8 mouse cellular contexts compared by ENCODE assay signal in genomic region chr5:22327170-22327569, GRCm38 (mm10). TPM values are rescaled to one million over a fixed set of nuclear protein-coding genes. Genes with fewer than 3 reads are reported as not detected.
A peak's percentile ranks its signal among the peaks of the same experiment; 100 is the strongest.
DNase-seq lines count a peak whose midpoint lies in the region; ATAC-seq and TF ChIP-seq lines count a peak whose summit lies in the region.

No protein-coding gene starts in this region.

- no peak overlapping the region for H3K4me3 ChIP-seq in midbrain, embryonic 10.5 days
- H3K4me3 ChIP-seq in midbrain, embryonic 16.5 days (ENCODE audit: low read depth, low read length): no peak overlapping the region
- no peak overlapping the region for H3K4me3 ChIP-seq in bone marrow macrophage, adult 2 months (ENCODE audit: insufficient read depth, low read length)
- H3K4me3 ChIP-seq in liver, embryonic 13.5 days (replicated peaks): no peak overlapping the region

- H3K9me3 ChIP-seq in midbrain, embryonic 10.5 days (replicated peaks): no peaks in the 10 kb centered on the region
- no peaks in the 10 kb centered on the region for H3K9me3 ChIP-seq in midbrain, embryonic 16.5 days (replicated peaks; ENCODE audit: control insufficient read depth, low read length, poor library complexity, severe bottlenecking)
- H3K9me3 ChIP-seq in liver, embryonic 13.5 days (replicated peaks): no peaks in the 10 kb centered on the region

- peak; percentile 32 to 59 for DNase-seq in cerebellum, postnatal 4 days (ENCODE audit: low spot score in 2 of 2)
- peak; percentile 40 for DNase-seq in midbrain, embryonic 10.5 days (ENCODE audit: low spot score)
- DNase-seq in liver, embryonic 13.5 days: peak; percentile 36
- peak; percentile 18 for DNase-seq in thymus, postnatal 25 days
- no peak for DNase-seq in left cerebral cortex, adult 9 months (ENCODE audit: low spot score in 2 of 2)

- peak; percentile 60 for TF ChIP-seq CTCF in bone marrow macrophage, adult 2 months (IDR thresholded peaks at IDR 0.05; ENCODE audit: low read depth, low read length)

- no peak for ATAC-seq in cerebellum, adult (ENCODE audit: insufficient number of reproducible peaks, low FRiP score, low TSS enrichment)
- no peak for ATAC-seq in midbrain, embryonic 16.5 days
- ATAC-seq in liver, embryonic 13.5 days (ENCODE audit: low read depth): peak; percentile 36; the same call in 1 of the 2 replicates

- H3K27me3 ChIP-seq in midbrain, embryonic 10.5 days (ENCODE audit: low read depth, poor library complexity, severe bottlenecking): no peaks in the 10 kb centered on the region
- H3K27me3 ChIP-seq in midbrain, embryonic 16.5 days (ENCODE audit: control insufficient read depth, insufficient read depth, low read depth, low read length): no peaks in the 10 kb centered on the region
- H3K27me3 ChIP-seq in liver, embryonic 13.5 days: peaks cover 18% of the 10 kb centered on the region

- H3K4me2 ChIP-seq in midbrain, embryonic 16.5 days (ENCODE audit: low read length): no peak overlapping the region
- H3K4me2 ChIP-seq in liver, embryonic 13.5 days: no peak overlapping the region

- H3K4me1 ChIP-seq in midbrain, embryonic 10.5 days: no peaks in the 10 kb centered on the region
- H3K4me1 ChIP-seq in midbrain, embryonic 16.5 days (ENCODE audit: control insufficient read depth, insufficient read depth, low read length): 0 out of 2 replicates have a peak, but pooled peaks cover 2% of the 10 kb centered on the region
- H3K4me1 ChIP-seq in bone marrow macrophage, adult 2 months (ENCODE audit: control insufficient read depth, insufficient read depth, low read length): no peaks in the 10 kb centered on the region
- peaks cover 10% of the 10 kb centered on the region for H3K4me1 ChIP-seq in liver, embryonic 13.5 days (replicated peaks)

- 83% methylated on average over 3 of the region's 3 CpGs for WGBS in midbrain, embryonic 10.5 days
- WGBS in midbrain, embryonic 16.5 days: 81% methylated on average over 3 of the region's 3 CpGs
- WGBS in liver, embryonic 13.5 days (ENCODE audit: insufficient replicate concordance): 66% methylated on average over 3 of the region's 3 CpGs

- TF ChIP-seq POLR2A in bone marrow macrophage, adult 2 months (IDR thresholded peaks at IDR 0.05; ENCODE audit: borderline replicate concordance, low read depth, low read length): no peak

- no peak overlapping the region for H3K9ac ChIP-seq in midbrain, embryonic 16.5 days (ENCODE audit: low read depth, low read length)
- no peak overlapping the region for H3K9ac ChIP-seq in liver, embryonic 13.5 days

- H3K27ac ChIP-seq in midbrain, embryonic 10.5 days (replicated peaks): no peak overlapping the region
- no peak overlapping the region for H3K27ac ChIP-seq in midbrain, embryonic 16.5 days (ENCODE audit: low read length)
- no peak overlapping the region for H3K27ac ChIP-seq in bone marrow macrophage, adult 2 months (ENCODE audit: insufficient read depth, low read depth, low read length)
- H3K27ac ChIP-seq in liver, embryonic 13.5 days: no peak overlapping the region

- no peaks in the 10 kb centered on the region for H3K36me3 ChIP-seq in midbrain, embryonic 10.5 days
- no peaks in the 10 kb centered on the region for H3K36me3 ChIP-seq in midbrain, embryonic 16.5 days (ENCODE audit: control insufficient read depth, insufficient read depth, low read length)
- H3K36me3 ChIP-seq in liver, embryonic 13.5 days: no peaks in the 10 kb centered on the region; the same call in 1 of the 2 replicates

RNA-seq across cellular contexts. Expression of gene Reln, which starts 17.3 kb away (rescaled TPM):
- polyA plus RNA-seq in midbrain, embryonic 10.5 days (2016; fragmentation: Nextera tagmentation; extraction: Ambion mirVana): 2.4 and 3.9 TPM in 2 replicates
- 37.8 and 39.5 TPM in 2 replicates for polyA plus RNA-seq in midbrain, embryonic 16.5 days (2015; fragmentation: Nextera tagmentation; extraction: Ambion mirVana)
- not detected in 2 replicates for polyA plus RNA-seq in bone marrow macrophage, adult 2 months (2012; ENCODE audit: insufficient read depth, insufficient read length, missing spikeins)
- 22.5 and 23.6 TPM in 2 replicates for polyA plus RNA-seq in liver, embryonic 13.5 days (2015; fragmentation: Nextera tagmentation; extraction: Ambion mirVana)

Comparison
In these comparisons a context has a peak if more than half of its experiments do, and no peak if none do; other contexts are left out.
1. DNase-seq: peak in cerebellum, postnatal 4 days (2 of 2), midbrain, embryonic 10.5 days (single experiment), liver, embryonic 13.5 days (single experiment) and thymus, postnatal 25 days (single experiment); none in left cerebral cortex, adult 9 months (0 of 2).